Mouse (Mus musculus) embryonic fibroblast, embryonic 13.5 days (primary cell): ENCODE data around the gene Cyp1b1. TPM values are rescaled to one million over a fixed set of nuclear protein-coding genes. Genes with fewer than 3 reads are reported as not detected.
A peak's percentile ranks its signal among the peaks of the same experiment; 100 is the strongest.

Source experiments
- H3K27ac ChIP-seq: 2 replicates; pipeline ENCODE4 v1.5.1; 2012; ENCODE audit warnings: low read length, control low read depth, inconsistent platforms; ENCODE audit not compliant: insufficient read depth
- H3K4me1 ChIP-seq: 2 replicates; pipeline ENCODE4 v1.6.1; 2011; ENCODE audit warnings: low read length; ENCODE audit not compliant: control insufficient read depth, insufficient read depth
- H3K4me3 ChIP-seq: 2 replicates; pipeline ENCODE4 v1.5.1; 2011; ENCODE audit warnings: mild to moderate bottlenecking, control low read depth, low read length; ENCODE audit not compliant: insufficient read depth
- CTCF ChIP-seq: IDR thresholded peaks from 2 replicates; pipeline ENCODE4 v1.5.1; 2011; ENCODE audit warnings: mild to moderate bottlenecking, control low read depth, low read length, moderate library complexity, borderline replicate concordance; ENCODE audit not compliant: insufficient read depth
- POLR2A ChIP-seq: IDR thresholded peaks from 2 replicates; pipeline ENCODE4 v1.6.1; 2011; ENCODE audit warnings: low read depth, mild to moderate bottlenecking, control low read depth, low read length, moderate library complexity
- polyA plus RNA-seq: library from polyadenylated mRNA; stranded (reverse); fragments of >200 nt; gene quantifications from 2 replicates; pipeline ENCODE4 v1.2.4, GENCODE M21; 2011; ENCODE audit warnings: low read depth; ENCODE audit not compliant: missing spikeins, insufficient read length

Cyp1b1 gene
- polyA plus RNA-seq, 1 experiment = 527 TPM

DNA sequence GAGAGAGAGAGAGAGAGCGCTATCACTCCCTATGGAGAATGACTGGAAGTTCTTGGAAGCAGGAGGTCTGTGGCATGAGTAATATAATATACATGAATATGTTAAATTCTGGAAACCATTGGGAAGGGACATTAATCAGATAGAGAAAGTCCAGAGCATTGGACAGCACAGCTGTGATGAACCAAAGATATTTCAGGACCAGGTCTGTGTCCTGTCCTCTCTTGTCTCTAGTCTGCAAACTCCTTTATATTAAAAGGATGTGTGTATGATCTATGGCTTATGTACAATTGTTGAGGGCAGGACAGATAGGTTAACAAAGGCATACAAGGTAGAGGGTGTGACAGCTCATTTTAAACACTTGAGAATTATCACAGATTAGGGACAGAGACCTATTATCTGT is 28.6 kb upstream of the Cyp1b1 start:
- peaks cover 19% of the 10 kb centered on the region for H3K4me1 ChIP-seq
- H3K4me3 ChIP-seq = no peak overlapping the region
- peak overlapping the region; percentile 95 for H3K27ac ChIP-seq
- TF ChIP-seq CTCF (no peak), POLR2A (no peak)

DNA sequence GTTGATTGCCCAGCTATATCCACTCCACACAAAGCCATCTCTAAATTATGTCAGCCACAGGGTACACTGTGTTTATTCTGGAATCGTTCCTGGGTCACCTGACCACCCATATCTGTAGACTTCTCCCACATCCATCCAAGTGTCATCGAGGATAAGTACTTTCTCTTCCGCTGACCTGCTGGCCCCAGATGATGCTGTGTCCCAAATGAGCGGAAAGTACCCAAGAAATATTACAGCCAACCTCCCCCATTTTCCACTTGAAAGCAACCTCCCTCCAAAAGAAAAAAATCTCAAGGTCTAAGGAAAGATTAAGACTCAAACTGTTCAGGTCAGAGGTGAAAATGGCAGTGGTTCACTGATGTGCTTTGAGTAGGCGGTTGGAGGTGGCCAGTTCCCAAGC is 27.8 kb upstream of the Cyp1b1 start:
- no peak for TF ChIP-seq CTCF
- no peak for TF ChIP-seq POLR2A
- Histone ChIP-seq H3K27ac (peak overlapping the region; percentile 95), H3K4me3 (no peak overlapping the region), H3K4me1 (peaks cover 25% of the 10 kb centered on the region)

DNA sequence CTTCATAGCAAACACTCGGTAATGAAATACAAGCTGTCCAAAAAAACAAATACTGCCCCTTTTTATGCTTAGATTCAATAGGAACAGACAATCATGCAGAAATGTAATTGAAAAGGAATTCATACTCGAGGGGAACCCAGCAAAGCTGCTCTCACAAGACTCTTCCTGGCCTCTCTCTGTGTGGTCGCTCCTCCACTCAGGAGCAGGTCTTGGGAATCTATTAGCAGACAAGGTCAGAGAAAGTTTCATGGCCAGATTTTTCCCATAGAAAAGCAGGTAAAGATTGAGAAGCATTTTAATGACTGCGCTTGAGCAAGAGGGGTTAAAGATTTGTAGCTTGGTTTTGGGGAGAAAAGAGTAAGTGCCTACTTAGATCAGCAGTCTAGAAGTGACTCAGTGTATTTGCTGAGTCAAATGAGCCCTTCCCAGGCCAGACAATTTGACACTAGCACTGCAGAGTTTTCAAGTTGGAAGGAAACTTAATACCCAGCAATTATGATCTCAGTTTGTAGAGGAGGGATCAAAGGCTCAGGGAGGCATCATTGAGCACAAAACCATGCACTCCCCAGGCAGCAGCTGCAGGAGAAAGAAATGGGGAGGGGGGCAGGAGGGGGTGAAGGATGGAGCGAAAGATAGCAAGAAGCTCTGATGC is 24.1 kb upstream of the Cyp1b1 start:
- no peak overlapping the region for H3K4me3 ChIP-seq
- H3K27ac ChIP-seq = peak overlapping the region; percentile 91
- peaks cover 17% of the 10 kb centered on the region for H3K4me1 ChIP-seq
- TF ChIP-seq POLR2A (no peak), CTCF (no peak)

DNA sequence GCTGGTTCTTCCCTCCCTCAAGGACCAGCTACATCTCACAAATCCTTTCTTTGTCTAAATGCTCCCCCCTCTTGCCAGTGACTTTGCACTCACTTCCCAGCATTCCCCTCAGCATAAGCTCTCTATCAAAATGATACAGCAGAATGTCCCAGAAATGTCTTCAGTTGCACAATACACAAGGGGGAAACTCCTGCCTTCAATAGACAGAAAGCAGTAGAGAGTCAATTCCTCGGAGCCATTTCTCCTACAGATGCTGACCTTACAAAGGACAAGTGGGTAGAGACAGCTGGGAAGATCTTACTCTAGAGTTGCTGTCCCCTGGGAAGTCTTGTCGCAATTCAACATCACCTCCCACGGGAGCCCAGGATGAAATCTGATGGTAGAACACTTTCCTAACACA is 22.7 kb upstream of the Cyp1b1 start:
- H3K4me3 ChIP-seq = no peak overlapping the region
- H3K4me1 ChIP-seq = peaks cover 19% of the 10 kb centered on the region
- TF ChIP-seq CTCF (no peak), POLR2A (no peak)
- H3K27ac ChIP-seq = peak overlapping the region; percentile 91

DNA sequence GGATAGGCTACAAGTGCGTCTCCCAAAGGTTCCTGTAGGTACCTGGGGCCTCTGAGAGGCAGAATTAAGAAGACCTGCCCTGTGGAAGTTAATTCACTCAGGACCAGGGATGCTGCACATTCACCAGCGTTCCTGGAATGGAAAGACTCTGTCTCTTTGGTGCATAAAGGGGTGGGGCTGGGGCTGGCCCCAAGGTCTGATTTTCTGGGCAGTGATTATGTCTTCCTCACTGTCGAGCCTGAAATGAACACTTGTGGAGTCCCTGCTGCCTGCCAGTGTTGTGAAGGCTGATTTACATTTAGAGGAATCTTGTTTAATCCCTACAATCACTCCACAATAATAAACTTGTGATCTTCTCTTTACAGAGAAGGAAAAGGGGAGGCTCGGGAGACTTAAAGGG is 18.2 kb upstream of the Cyp1b1 start:
- TF ChIP-seq POLR2A (no peak), CTCF (no peak)
- H3K27ac ChIP-seq = no peak overlapping the region; the same call in 1 of the 2 replicates
- H3K4me1 ChIP-seq = peaks cover 12% of the 10 kb centered on the region
- no peak overlapping the region for H3K4me3 ChIP-seq

DNA sequence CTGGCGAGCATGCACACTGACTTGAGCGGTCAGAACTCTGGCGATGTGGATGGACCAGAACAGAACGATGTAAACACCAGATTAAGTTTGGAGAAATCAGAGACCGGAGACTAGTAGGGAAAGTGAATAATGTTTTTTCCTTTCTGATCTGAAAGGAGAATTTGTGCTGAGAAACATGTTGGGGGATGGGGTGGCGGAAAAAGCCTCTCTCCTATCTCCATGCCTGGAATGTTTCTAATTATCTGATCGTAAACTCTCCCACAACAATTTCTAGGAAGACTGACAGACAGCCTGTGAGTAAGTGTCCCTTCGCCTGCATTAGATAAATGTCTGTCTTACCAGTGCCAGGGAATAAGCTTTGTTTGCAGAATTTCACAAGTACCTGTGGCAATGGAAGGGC is 16.1 kb upstream of the Cyp1b1 start:
- Histone ChIP-seq H3K4me3 (no peak overlapping the region), H3K4me1 (peaks cover 7% of the 10 kb centered on the region), H3K27ac (peak overlapping the region; percentile 72)
- TF ChIP-seq CTCF (no peak), POLR2A (no peak)

DNA sequence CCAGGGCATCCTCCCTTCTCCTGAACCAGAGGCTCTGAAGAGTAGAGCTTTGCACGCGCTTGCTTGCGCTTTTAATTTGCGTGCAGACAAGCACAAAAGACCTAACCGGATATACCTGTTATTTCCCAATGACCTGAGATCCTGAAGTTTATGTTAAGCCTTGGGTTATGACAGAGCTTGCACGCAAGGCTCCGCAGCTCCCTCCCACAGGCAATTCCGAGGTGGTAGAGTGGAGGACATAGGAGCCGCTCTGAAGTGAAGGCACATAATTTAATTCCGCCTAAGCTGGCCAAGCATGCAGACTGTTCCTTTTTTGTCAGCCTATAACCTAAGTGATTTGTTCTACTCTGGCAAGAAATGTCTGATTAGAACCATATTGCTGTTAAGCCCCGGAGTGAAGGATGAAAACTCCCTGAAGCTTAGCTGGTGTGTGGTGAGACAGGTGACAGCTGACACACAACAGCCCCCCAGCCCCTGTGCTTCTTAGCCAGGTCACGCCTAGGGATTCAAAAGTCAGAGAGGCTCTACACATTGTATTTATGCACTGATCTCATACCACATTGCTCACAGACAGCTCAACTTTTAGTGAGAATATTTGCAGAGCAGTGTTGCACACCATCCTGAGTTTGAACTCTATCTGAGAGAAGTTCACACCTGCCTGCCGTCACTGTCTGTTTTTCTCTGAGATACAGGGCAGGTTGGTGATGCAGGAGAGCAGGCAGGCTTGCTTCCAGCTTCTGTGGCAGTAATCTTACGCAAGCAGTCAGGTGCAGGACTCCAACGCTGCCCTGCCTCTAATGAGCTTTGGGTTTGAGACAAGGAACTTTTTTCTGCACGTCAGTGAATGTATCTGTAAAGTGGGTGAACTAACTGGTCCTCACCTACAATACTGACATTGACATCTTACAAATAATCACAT is 14.0 kb upstream of the Cyp1b1 start:
- peak overlapping the region; percentile 70 for H3K27ac ChIP-seq
- TF ChIP-seq POLR2A = no peak; the same call in 1 of the 2 replicates
- TF ChIP-seq CTCF = no peak
- no peak overlapping the region for H3K4me3 ChIP-seq
- H3K4me1 ChIP-seq = peaks cover 7% of the 10 kb centered on the region

DNA sequence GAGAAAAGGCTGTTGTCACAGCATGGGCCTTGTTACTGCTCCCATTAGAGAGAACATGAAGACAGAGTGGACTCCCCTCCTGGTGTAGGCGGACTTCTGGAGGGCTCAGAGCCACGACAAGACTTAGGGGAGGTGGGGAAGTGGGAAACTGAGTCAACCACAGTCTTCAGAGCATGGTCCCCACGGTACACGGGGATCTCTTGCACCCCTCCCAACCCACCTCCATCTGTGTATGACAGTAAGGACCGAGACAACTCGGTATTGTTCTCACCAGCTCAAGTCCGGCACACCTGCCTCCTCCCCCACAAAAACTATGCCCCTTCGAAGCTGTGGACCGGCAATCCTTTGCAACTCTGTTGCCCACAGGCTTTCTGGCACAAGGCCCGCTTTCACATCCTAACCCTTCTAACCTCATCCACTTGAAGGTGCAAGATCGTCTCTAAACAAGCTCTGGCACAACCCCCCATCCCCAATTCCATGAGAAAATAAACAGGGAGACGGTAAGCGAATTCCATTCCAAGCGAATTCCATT is 13.3 kb upstream of the Cyp1b1 start:
- Histone ChIP-seq H3K27ac (peak overlapping the region; percentile 70), H3K4me1 (peaks cover 7% of the 10 kb centered on the region), H3K4me3 (no peak overlapping the region)
- TF ChIP-seq POLR2A (no peak), CTCF (no peak)

DNA sequence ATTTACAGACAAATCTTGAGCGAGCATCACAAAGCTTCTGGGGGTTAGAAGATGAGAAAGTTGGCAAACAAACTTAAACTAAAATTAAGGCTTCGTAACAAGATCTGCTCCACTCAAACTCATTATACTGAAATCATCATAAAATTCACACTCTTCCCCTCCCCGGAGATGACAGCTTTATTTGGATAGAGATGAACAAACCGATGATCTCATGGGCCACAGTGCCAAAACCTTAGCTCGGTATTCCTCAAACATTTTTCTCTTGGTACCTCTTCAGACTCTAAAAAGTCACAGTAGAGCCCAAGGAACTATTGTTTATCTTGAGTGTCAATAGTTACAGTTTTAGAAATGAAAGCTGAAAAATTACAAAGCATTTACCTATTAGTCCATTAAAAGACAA is 11.8 kb upstream of the Cyp1b1 start:
- Histone ChIP-seq H3K4me1 (peaks cover 4% of the 10 kb centered on the region; the same call in 1 of the 2 replicates), H3K27ac (peak overlapping the region; percentile 72), H3K4me3 (no peak overlapping the region)
- TF ChIP-seq POLR2A = no peak
- TF ChIP-seq CTCF = no peak
